In the genomic region with DNA sequence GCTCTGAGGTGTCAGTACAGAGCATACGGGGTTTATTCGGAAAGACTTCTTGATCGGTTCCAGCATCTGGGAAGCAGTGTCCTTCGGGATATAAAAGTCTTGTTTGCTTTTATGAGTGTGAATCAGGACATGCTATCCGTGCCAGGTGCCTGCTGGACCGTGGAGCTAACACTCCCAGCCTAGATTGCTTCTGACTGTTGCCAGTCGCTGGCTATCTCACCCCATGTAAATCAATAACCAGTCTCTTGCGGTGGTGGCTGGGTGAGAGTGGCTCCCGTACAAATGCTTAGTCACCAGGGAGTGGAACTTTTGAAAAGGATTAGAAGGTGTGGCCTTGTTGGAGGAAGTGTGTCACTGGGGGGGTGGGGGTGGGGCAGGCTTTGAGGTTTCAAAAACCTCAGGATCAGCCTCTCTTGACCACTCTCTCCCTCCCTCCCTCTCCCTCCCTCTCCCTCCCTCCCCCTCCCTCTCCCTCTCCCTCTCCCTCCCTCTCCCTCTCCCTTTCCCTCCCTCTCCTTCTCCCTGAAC, we compare ENCODE assay signal across 22 mouse cellular contexts. TPM values are rescaled to one million over a fixed set of nuclear protein-coding genes. Genes with fewer than 3 reads are reported as not detected.
A peak's percentile ranks its signal among the peaks of the same experiment; 100 is the strongest.
DNase-seq lines count a peak whose midpoint lies in the region; ATAC-seq and TF ChIP-seq lines count a peak whose summit lies in the region.
"Had no signal": no experiment of that assay in that cellular context is flagged by ENCODE, and none has a peak within 500 bp of the region (broad histone marks: within the 10 kb centered on the region; RNA-seq: fewer than 3 reads in every experiment).

No protein-coding gene starts in this region.

- TF ChIP-seq EP300 in heart, postnatal 0 days (IDR thresholded peaks at IDR 0.05; ENCODE audit: low read depth): no peak

- WGBS in heart, postnatal 0 days: 73% methylated on average over 9 of the region's 9 CpGs
- 31% methylated on average over 9 of the region's 9 CpGs for WGBS in kidney, adult 2 months

- ATAC-seq in heart, postnatal 0 days (ENCODE audit: insufficient read depth, low read depth): no peak
- ATAC-seq: hindbrain, postnatal 0 days had no signal

- no peak overlapping the region for H3K9ac ChIP-seq in heart, postnatal 0 days (replicated peaks; ENCODE audit: low read depth, low read length)
- H3K9ac ChIP-seq: embryonic facial prominence, embryonic 15.5 days; limb, embryonic 13.5 days; neural tube, embryonic 12.5 days had no signal

- H3K9me3 ChIP-seq in heart, postnatal 0 days (replicated peaks; ENCODE audit: control insufficient read depth, low read length): peaks cover 9% of the 10 kb centered on the region; the same call in 1 of the 2 replicates

- no peaks in the 10 kb centered on the region for H3K4me1 ChIP-seq in heart, postnatal 0 days (ENCODE audit: control insufficient read depth, insufficient read depth)
- no peaks in the 10 kb centered on the region; the same call in 1 of the 2 replicates for H3K4me1 ChIP-seq in kidney, adult 2 months (ENCODE audit: control insufficient read depth, insufficient read depth, low read length)
- H3K4me1 ChIP-seq: embryonic facial prominence, embryonic 15.5 days; limb, embryonic 13.5 days; neural tube, embryonic 12.5 days had no signal

- no peak for TF ChIP-seq POLR2A in kidney, adult 2 months (IDR thresholded peaks at IDR 0.05; ENCODE audit: low read depth, low read length)

- no peaks in the 10 kb centered on the region for H3K36me3 ChIP-seq in heart, postnatal 0 days (replicated peaks; ENCODE audit: control insufficient read depth, insufficient read depth, low read length)
- H3K36me3 ChIP-seq in kidney, adult 2 months (ENCODE audit: control insufficient read depth, insufficient read depth, low read length): no peaks in the 10 kb centered on the region
- H3K36me3 ChIP-seq: embryonic facial prominence, embryonic 15.5 days; limb, embryonic 13.5 days; neural tube, embryonic 12.5 days had no signal

- TF ChIP-seq CTCF in heart, postnatal 0 days (IDR thresholded peaks at IDR 0.05; ENCODE audit: low read depth): no peak
- TF ChIP-seq CTCF in kidney, adult 2 months (conservative IDR thresholded peaks at IDR 0.05; ENCODE audit: insufficient read depth, insufficient read length, low read depth, low read length): no peak

- H3K4me3 ChIP-seq in heart, postnatal 0 days (ENCODE audit: low read depth, low read length): no peak overlapping the region
- no peak overlapping the region for H3K4me3 ChIP-seq in kidney, adult 2 months (ENCODE audit: insufficient read depth, low read depth, low read length)
- H3K4me3 ChIP-seq: embryonic facial prominence, embryonic 15.5 days; layer of hippocampus, adult 2 months; limb, embryonic 13.5 days; neural tube, embryonic 12.5 days had no signal

- no peak overlapping the region for H3K27ac ChIP-seq in heart, postnatal 0 days (ENCODE audit: low read depth)
- no peak overlapping the region for H3K27ac ChIP-seq in kidney, adult 2 months (ENCODE audit: insufficient read depth, low read depth, low read length)
- H3K27ac ChIP-seq: embryonic facial prominence, embryonic 15.5 days; hindbrain, postnatal 0 days; layer of hippocampus, adult 2 months; limb, embryonic 13.5 days; neural tube, embryonic 12.5 days had no signal

- H3K27me3 ChIP-seq in heart, postnatal 0 days (ENCODE audit: control insufficient read depth, insufficient read depth, low read length): no peaks in the 10 kb centered on the region
- H3K27me3 ChIP-seq in kidney, adult 2 months (replicated peaks; ENCODE audit: control insufficient read depth, insufficient read depth, low read length): no peaks in the 10 kb centered on the region
- H3K27me3 ChIP-seq: CH12.LX; embryonic facial prominence, embryonic 15.5 days; limb, embryonic 13.5 days; neural tube, embryonic 12.5 days had no signal

- no peak overlapping the region for H3K4me2 ChIP-seq in heart, postnatal 0 days (ENCODE audit: low read depth, low read length)
- H3K4me2 ChIP-seq: embryonic facial prominence, embryonic 15.5 days; limb, embryonic 13.5 days; neural tube, embryonic 12.5 days had no signal

- peak; percentile 1 for DNase-seq in heart, postnatal 0 days (ENCODE audit: low spot score)
- DNase-seq in heart, postnatal 4 days: no peak
- peak; percentile 92 for DNase-seq in kidney, adult 2 months
- DNase-seq in kidney, postnatal 14 days: peak; percentile 75
- no peak for DNase-seq in cerebellum, postnatal 10 days
- DNase-seq in B cell, adult 2 months: no peak
- no peak for DNase-seq in retina, postnatal 1 day
- DNase-seq in left cerebral cortex, adult 18-20 months (ENCODE audit: low spot score in 2 of 2): no peak
- DNase-seq: cerebellum, adult 9-11 months; embryo, embryonic 11 days; gastrocnemius, postnatal 25 days; heart, postnatal 10 days; lung, postnatal 14 days; thymus, postnatal 14 days had no signal

RNA-seq across cellular contexts. Expression of a gene that starts 16.9 kb away (rescaled TPM):
- 0.15 and 1.3 TPM in 2 replicates for total RNA-seq in heart, postnatal 0 days (2014; rRNA removed; ENCODE audit: low replicate concordance)
- 0.29 and 0.34 TPM in 2 replicates for polyA plus RNA-seq in heart, postnatal 0 days (2015; fragmentation: Nextera tagmentation; extraction: Ambion mirVana)
- total RNA-seq in heart, postnatal 4 days (2021): under 1 TPM; 0.33 to 0.34 TPM
- not detected in 2 replicates for polyA plus RNA-seq in kidney, adult 2 months (2012; rRNA removed)
- total RNA-seq in left cerebral cortex, adult 18-20 months (2021): under 1 TPM in 1 of 2 experiments, not detected in 1; 0.09 TPM
- total RNA-seq: CH12.LX; hindbrain, postnatal 0 days had no signal
- polyA plus RNA-seq: forebrain, embryonic 11.5 days; hindbrain, postnatal 0 days; spleen, adult 2 months had no signal

RNA-seq across cellular contexts. Expression of a gene that starts 27.8 kb away (rescaled TPM):
- total RNA-seq in heart, postnatal 0 days (2014; rRNA removed; ENCODE audit: low replicate concordance): 10.9 and 45.6 TPM in 2 replicates
- polyA plus RNA-seq in heart, postnatal 0 days (2015; fragmentation: Nextera tagmentation; extraction: Ambion mirVana): 41.0 and 42.1 TPM in 2 replicates
- 10 to 100 TPM; 36.0 to 41.6 TPM for total RNA-seq in heart, postnatal 4 days (2021)
- 11.8 and 14.3 TPM in 2 replicates for polyA plus RNA-seq in kidney, adult 2 months (2012; rRNA removed)
- total RNA-seq in left cerebral cortex, adult 18-20 months (2021): 10 to 100 TPM; 18.2 to 20.1 TPM

RNA-seq across cellular contexts. Expression of a gene that starts 55.7 kb away (rescaled TPM):
- 0.57 and 1.7 TPM in 2 replicates for total RNA-seq in heart, postnatal 0 days (2014; rRNA removed; ENCODE audit: low replicate concordance)
- polyA plus RNA-seq in heart, postnatal 0 days (2015; fragmentation: Nextera tagmentation; extraction: Ambion mirVana): 0.89 and 1.2 TPM in 2 replicates
- 1 to 10 TPM; 3.6 to 4.0 TPM for total RNA-seq in heart, postnatal 4 days (2021)
- polyA plus RNA-seq in kidney, adult 2 months (2012; rRNA removed): 0.42 and 0.88 TPM in 2 replicates
- total RNA-seq in left cerebral cortex, adult 18-20 months (2021): under 1 TPM; 0.28 to 0.37 TPM

Comparison
In these comparisons a context has a peak if more than half of its experiments do, and no peak if none do; other contexts are left out.
1. DNase-seq: peak in heart, postnatal 0 days (single experiment), kidney, adult 2 months (single experiment) and kidney, postnatal 14 days (single experiment); none in heart, postnatal 4 days (single experiment), cerebellum, postnatal 10 days (0 of 2), B cell, adult 2 months (0 of 2), retina, postnatal 1 day (single experiment) and left cerebral cortex, adult 18-20 months (0 of 2).